Mouse (Mus musculus) gastrocnemius, adult 8-10 months (tissue): Measurements from ENCODE around the gene Ipo7. TPM values are rescaled to one million over a fixed set of nuclear protein-coding genes. Genes with fewer than 3 reads are reported as not detected.

ENCODE experiments used
- DNase-seq, 2 experiments: peaks; one replicate each; pipeline ENCODE4 v3.0.0; 2022; ENCODE audit warnings: low spot score in 2 of 2
- total RNA-seq, 4 experiments: library from RNA; stranded (reverse); gene quantifications; 2 replicates each; pipeline ENCODE4 v1.2.4; 2022

Ipo7 gene
- total RNA-seq, 4 experiments from 2014 or later, result 79.8 to 101 (median 90.9) TPM

DNA sequence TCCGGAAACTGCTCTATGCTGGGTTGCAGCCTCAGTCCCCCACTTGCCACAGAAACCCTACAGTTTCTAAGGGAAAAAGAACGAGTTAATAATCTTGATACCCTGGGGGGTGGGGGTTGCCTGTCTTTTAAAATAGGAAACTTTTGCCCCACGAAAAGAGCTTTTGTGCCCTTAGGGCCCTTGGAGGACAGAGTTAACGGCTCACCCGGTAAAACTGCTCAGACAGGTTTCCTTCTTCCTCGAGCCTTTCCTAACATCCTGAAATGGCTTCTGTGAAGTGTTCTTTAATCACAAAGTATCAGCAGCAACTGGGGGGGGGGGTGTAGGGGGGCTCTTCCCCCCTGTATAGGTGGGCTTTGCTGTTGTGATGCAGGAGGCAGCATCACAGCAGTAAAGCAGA lies 82.8 kb downstream of the Ipo7 start:
- DNase-seq, result no peak

DNA sequence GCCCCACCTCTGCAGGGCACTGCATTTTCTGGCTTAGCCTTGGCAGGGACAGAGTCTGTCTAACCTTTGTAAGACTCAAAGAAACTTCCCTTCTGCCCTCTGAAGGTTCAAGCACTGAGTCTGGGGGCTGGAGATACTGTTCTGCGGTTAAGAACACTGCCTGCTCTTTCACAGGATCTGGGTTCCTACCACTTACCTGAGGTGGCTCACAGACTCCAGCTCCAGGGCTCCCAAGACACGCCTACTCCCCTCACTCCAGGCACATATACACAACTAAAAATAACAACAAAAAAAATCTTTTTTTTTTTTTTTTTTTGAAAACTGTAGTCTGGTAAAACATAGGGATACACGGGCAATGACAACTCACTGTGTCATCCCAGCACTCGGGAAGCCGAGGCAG lies 83.2 kb downstream of the Ipo7 start:
- DNase-seq, result no peak

DNA sequence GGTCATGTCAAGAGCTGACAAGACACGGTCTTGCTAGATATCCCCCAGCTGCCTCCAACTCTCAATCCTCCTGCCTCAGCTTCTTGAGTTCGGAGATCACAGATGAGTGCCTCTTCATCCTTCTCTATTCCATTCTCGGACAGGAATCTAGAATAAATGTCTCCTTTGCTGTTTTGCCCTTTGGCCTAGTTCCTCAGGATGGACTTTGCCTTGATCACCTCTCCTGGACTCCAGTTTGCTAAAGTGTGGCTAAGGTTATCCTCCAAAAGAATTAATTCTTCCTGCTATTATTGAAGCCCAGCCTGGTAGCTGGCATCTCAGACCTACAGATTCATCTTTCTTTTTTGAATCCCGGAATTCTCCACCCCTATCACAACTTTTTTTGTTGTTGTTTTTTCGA lies 87.0 kb downstream of the Ipo7 start:
- DNase-seq, result no peak

Other genes starting within 250 kb of the Ipo7 start
- gene Nrip3, start 236.2 kb upstream of the Ipo7 start, total RNA-seq, result under 1 TPM in 1 of 4 experiments, not detected in 3; 0.05 TPM
- 1 to 10 TPM in 2 of 4 experiments, under 1 TPM in 2; 0.87 to 1.9 (median 1.3) TPM for gene Scube2, start 152.6 kb upstream of the Ipo7 start, total RNA-seq
- 10 to 100 TPM; 41.5 to 49.6 (median 45.4) TPM for gene Dennd5a, start 57.8 kb upstream of the Ipo7 start, total RNA-seq
- 10 to 100 TPM; 17.6 to 26.6 (median 22.4) TPM for gene Tmem41b, start 31.3 kb upstream of the Ipo7 start, total RNA-seq
- gene Zfp143, start 42.9 kb downstream of the Ipo7 start, total RNA-seq, result 10 to 100 TPM in 2 of 4 experiments, 1 to 10 TPM in 2; 7.2 to 12.1 (median 10.4) TPM
- 1 to 10 TPM; 2.4 to 2.9 (median 2.4) TPM for gene Wee1, start 103.8 kb downstream of the Ipo7 start, total RNA-seq
- gene Swap70, start 203.4 kb downstream of the Ipo7 start, total RNA-seq, result 1 to 10 TPM; 4.5 to 6.0 (median 5.4) TPM